Mouse (Mus musculus): ENCODE data around the gene Zfp385a.

- TF ChIP-seq CTCF (conservative IDR thresholded peaks at IDR 0.05; ENCODE audit: low read length) (no peak), POU5F1 (IDR thresholded peaks at IDR 0.05; ENCODE audit: borderline replicate concordance, low read length) (no peak), NANOG (IDR thresholded peaks at IDR 0.05; ENCODE audit: borderline replicate concordance, low read length) (no peak)
These were observed 32.6 kb upstream of the Zfp385a start for GRCm38 (mm10) chr15:103372461-103372860.

Data from E14TG2a.4 (cell line).